Mouse (Mus musculus) MEL (cell line): Measurements from ENCODE around the gene Gm20388. TPM values are rescaled to one million over a fixed set of nuclear protein-coding genes. Genes with fewer than 3 reads are reported as not detected.

Experiments
- DNase-seq: peaks from one replicate; pipeline ENCODE4 v3.0.0; 2011; ENCODE audit warnings: low read depth, low spot score
- H3K27ac ChIP-seq: 2 replicates; pipeline ENCODE4 v1.5.1; 2012; ENCODE audit warnings: low read depth, mild to moderate bottlenecking, control low read depth, low read length, moderate library complexity; ENCODE audit not compliant: control insufficient read depth
- H3K27me3 ChIP-seq, 2 experiments: fragments of 150-350 bp in 1 of 2; sonication (generic) in 1 of 2; 2 replicates each; pipeline ENCODE4 v1.6.1; 2012; ENCODE audit warnings: low read length in 2 of 2, mild to moderate bottlenecking in 2 of 2, improper control_type of control experiment in 1 of 2, moderate library complexity in 1 of 2; ENCODE audit not compliant: insufficient read depth in 2 of 2, control insufficient read depth in 1 of 2
- H3K36me3 ChIP-seq, 2 experiments: 2 replicates each; pipeline ENCODE4 v1.6.1; 2012 to 2014; ENCODE audit warnings: low read length in 2 of 2, improper control_type of control experiment in 1 of 2, inconsistent platforms in 1 of 2, mild to moderate bottlenecking in 1 of 2; ENCODE audit not compliant: insufficient read depth in 2 of 2, control insufficient read depth in 1 of 2
- H3K4me1 ChIP-seq, 2 experiments: fragments of 150-350 bp in 1 of 2; sonication (generic) in 1 of 2; 2 replicates each; pipeline ENCODE4 v1.6.1; 2012; ENCODE audit warnings: low read length in 2 of 2, improper control_type of control experiment in 1 of 2, mild to moderate bottlenecking in 1 of 2; ENCODE audit not compliant: insufficient read depth in 2 of 2, control insufficient read depth in 1 of 2
- H3K4me3 ChIP-seq, 2 experiments: fragments of 150-350 bp in 1 of 2; sonication (generic) in 1 of 2; 2 replicates each; pipeline ENCODE4 v1.5.1; 2012; ENCODE audit warnings: low read depth in 2 of 2, low read length in 2 of 2, mild to moderate bottlenecking in 2 of 2, moderate library complexity in 2 of 2, control low read depth in 1 of 2, improper control_type of control experiment in 1 of 2; ENCODE audit not compliant: control insufficient read depth in 1 of 2, insufficient read depth in 1 of 2
- H3K79me2 ChIP-seq: 2 replicates; pipeline ENCODE4 v1.6.1; 2012; ENCODE audit warnings: mild to moderate bottlenecking, low read length, moderate library complexity; ENCODE audit not compliant: control insufficient read depth, poor library complexity, insufficient read depth
- H3K9ac ChIP-seq: 2 replicates; pipeline ENCODE4 v1.6.1; 2012; ENCODE audit warnings: low read depth, mild to moderate bottlenecking, control low read depth, low read length, moderate library complexity; ENCODE audit not compliant: control insufficient read depth, poor library complexity, severe bottlenecking
- H3K9me3 ChIP-seq: fragments of 150-350 bp; sonication (generic); replicated peaks from 2 replicates; pipeline ENCODE4 v1.6.1; 2012; ENCODE audit warnings: mild to moderate bottlenecking, low read length, improper control_type of control experiment, moderate library complexity; ENCODE audit not compliant: insufficient read depth
- BHLHE40 ChIP-seq: IDR thresholded peaks from 2 replicates; pipeline ENCODE4 v1.6.1; 2012; ENCODE audit warnings: low read depth, mild to moderate bottlenecking, inconsistent platforms, low read length, improper control_type of control experiment, borderline replicate concordance
- CHD1 ChIP-seq: IDR thresholded peaks from 2 replicates; pipeline ENCODE4 v1.6.1; 2012; ENCODE audit warnings: low read depth, mild to moderate bottlenecking, inconsistent platforms, low read length, improper control_type of control experiment
- ELF1 ChIP-seq: IDR thresholded peaks from 2 replicates; pipeline ENCODE4 v1.6.1; 2014; ENCODE audit warnings: low read depth, mild to moderate bottlenecking, inconsistent platforms, low read length, improper control_type of control experiment, moderate library complexity
- EP300 ChIP-seq, 2 experiments: IDR thresholded peaks; 2 replicates each; pipeline ENCODE4 v1.6.1; 2011; ENCODE audit warnings: improper control_type of control experiment in 2 of 2, low read length in 2 of 2, low read depth in 1 of 2, mild to moderate bottlenecking in 1 of 2
- GABPA ChIP-seq: IDR thresholded peaks from 2 replicates; pipeline ENCODE4 v1.6.1; 2012; ENCODE audit warnings: low read depth, mild to moderate bottlenecking, inconsistent platforms, low read length, improper control_type of control experiment, moderate library complexity
- MAX ChIP-seq: IDR thresholded peaks from 2 replicates; pipeline ENCODE4 v1.6.1; 2011; ENCODE audit warnings: low read length, improper control_type of control experiment
- MEF2A ChIP-seq: IDR thresholded peaks from 2 replicates; pipeline ENCODE4 v1.6.1; 2014; ENCODE audit warnings: low read depth, mild to moderate bottlenecking, inconsistent platforms, low read length, improper control_type of control experiment; ENCODE audit not compliant: poor library complexity, insufficient replicate concordance, severe bottlenecking; ENCODE audit errors: extremely low read depth
- MXI1 ChIP-seq: IDR thresholded peaks from 2 replicates; pipeline ENCODE4 v1.6.1; 2011; ENCODE audit warnings: mild to moderate bottlenecking, low read depth, low read length, improper control_type of control experiment
- MYB ChIP-seq: IDR thresholded peaks from 2 replicates; pipeline ENCODE4 v1.6.1; 2011; ENCODE audit warnings: mild to moderate bottlenecking, low read depth, low read length, improper control_type of control experiment
- MYC ChIP-seq: IDR thresholded peaks from 2 replicates; pipeline ENCODE4 v1.6.1; 2011; ENCODE audit warnings: low read depth, mild to moderate bottlenecking, low read length, improper control_type of control experiment, moderate library complexity
- NELFE ChIP-seq: IDR thresholded peaks from 2 replicates; pipeline ENCODE4 v1.6.1; 2011; ENCODE audit warnings: low read depth, low read length, improper control_type of control experiment
- POLR2A ChIP-seq, 2 experiments: IDR thresholded peaks; 2 replicates each; pipeline ENCODE4 v1.6.1; 2011 to 2012; ENCODE audit warnings: low read length in 2 of 2, mild to moderate bottlenecking in 2 of 2, control low read depth in 1 of 2, improper control_type of control experiment in 1 of 2, low read depth in 1 of 2, moderate library complexity in 1 of 2; ENCODE audit not compliant: control insufficient read depth in 1 of 2, insufficient read depth in 1 of 2, poor library complexity in 1 of 2
- POLR2AphosphoS5 ChIP-seq: IDR thresholded peaks from 2 replicates; pipeline ENCODE4 v1.6.1; 2012; ENCODE audit warnings: low read depth, borderline replicate concordance, mild to moderate bottlenecking, inconsistent platforms, low read length, moderate library complexity, mixed read lengths
- SIN3A ChIP-seq: IDR thresholded peaks from 2 replicates; pipeline ENCODE4 v1.6.1; 2012; ENCODE audit warnings: low read length, improper control_type of control experiment, inconsistent platforms
- TBP ChIP-seq: IDR thresholded peaks from 2 replicates; pipeline ENCODE4 v1.8.0; 2011; ENCODE audit warnings: low read depth, low read length, improper control_type of control experiment
- USF1 ChIP-seq: IDR thresholded peaks from 2 replicates; pipeline ENCODE4 v1.6.1; 2014; ENCODE audit warnings: low read depth, mild to moderate bottlenecking, inconsistent platforms, low read length, improper control_type of control experiment, moderate library complexity
- USF2 ChIP-seq, 2 experiments: IDR thresholded peaks; 2 replicates each; pipeline ENCODE4 v1.6.1; 2011 to 2012; ENCODE audit warnings: improper control_type of control experiment in 2 of 2, low read length in 2 of 2, borderline replicate concordance in 1 of 2, inconsistent platforms in 1 of 2, low read depth in 1 of 2, mild to moderate bottlenecking in 1 of 2; ENCODE audit not compliant: insufficient read depth in 1 of 2
- ZC3H11A ChIP-seq: IDR thresholded peaks from 2 replicates; pipeline ENCODE4 v1.6.1; 2012; ENCODE audit warnings: low read depth, mild to moderate bottlenecking, inconsistent platforms, low read length, improper control_type of control experiment
- ZKSCAN1 ChIP-seq: IDR thresholded peaks from 2 replicates; pipeline ENCODE4 v1.6.1; 2012; ENCODE audit warnings: low read depth, mild to moderate bottlenecking, inconsistent platforms, low read length, improper control_type of control experiment, moderate library complexity
- ZMIZ1 ChIP-seq: IDR thresholded peaks from 2 replicates; pipeline ENCODE4 v1.6.1; 2012; ENCODE audit warnings: low read depth, mild to moderate bottlenecking, inconsistent platforms, low read length, improper control_type of control experiment, moderate library complexity
- ZNF384 ChIP-seq: IDR thresholded peaks from 2 replicates; pipeline ENCODE4 v1.6.1; 2012; ENCODE audit warnings: low read depth, mild to moderate bottlenecking, inconsistent platforms, low read length, improper control_type of control experiment
- polyA plus RNA-seq, 2 experiments: library from polyadenylated mRNA; stranded (reverse) in 1 of 2; unstranded in 1 of 2; fragments of >175 nt in 1 of 2; fragments of >200 nt in 1 of 2; gene quantifications; 2 replicates each; pipeline versions ENCODE4 v1.2.1 to v1.2.4; 2012; ENCODE audit warnings: low replicate concordance in 2 of 2, low read depth in 1 of 2; ENCODE audit not compliant: insufficient read length in 2 of 2, insufficient read depth in 1 of 2, missing spikeins in 1 of 2
- total RNA-seq: library from RNA; depleted of rRNA; stranded (reverse); fragments of 300-350 nt; gene quantifications from 2 replicates; pipeline ENCODE4 v1.2.3, GENCODE M21; 2012

The Gm20388 gene
- total and polyA plus RNA-seq, 3 experiments, result 11.1 to 17.8 TPM; not detected in 1

- no peak overlapping the region for H3K27ac ChIP-seq
These were observed 1550.6 kb downstream of the Gm20388 start for GRCm38 (mm10) chr8:121461192-121461591.

GRCm38 (mm10) chr8:121462092-121462491 lies 1551.5 kb downstream of the Gm20388 start:
- Histone ChIP-seq H3K27me3 (no peaks in the 10 kb centered on the region), H3K4me3 (no peak overlapping the region), H3K9me3 (no peaks in the 10 kb centered on the region), H3K27ac (no peak overlapping the region), H3K36me3 (no peaks in the 10 kb centered on the region), H3K79me2 (no peaks in the 10 kb centered on the region)
- DNase-seq, result no peak
- TF ChIP-seq SIN3A (no peak), ZKSCAN1 (no peak), CHD1 (no peak), TBP (no peak), POLR2AphosphoS5 (no peak), ZNF384 (no peak), BHLHE40 (no peak), MXI1 (no peak), GABPA (no peak), EP300 (IDR thresholded peaks at IDR 0.05; ENCODE audit: low read depth in 1 of 2, low read length in 2 of 2) (no peak), MEF2A (no peak)
- TF ChIP-seq, all 39 proteins: peak for 0
- Histone ChIP-seq H3K4me1 (no peaks in the 10 kb centered on the region), H3K9ac (no peak overlapping the region)

More at GRCm38 (mm10) chr8:121461192-121461591, 1550.6 kb downstream of the Gm20388 start:
- TF ChIP-seq MAX (no peak), MYC (no peak), USF1 (no peak), MYB (no peak), GABPA (no peak), USF2 (IDR thresholded peaks at IDR 0.05; ENCODE audit: borderline replicate concordance in 1 of 2, insufficient read depth in 1 of 2, low read depth in 1 of 2, low read length in 2 of 2) (no peak), POLR2A (IDR thresholded peaks at IDR 0.05; ENCODE audit: control insufficient read depth in 1 of 2, insufficient read depth in 1 of 2, low read depth in 1 of 2, low read length in 2 of 2, poor library complexity in 1 of 2) (no peak), ZNF384 (no peak), ZMIZ1 (no peak), EP300 (IDR thresholded peaks at IDR 0.05; ENCODE audit: low read depth in 1 of 2, low read length in 2 of 2) (no peak), ELF1 (no peak), NELFE (no peak), ZKSCAN1 (no peak), ZC3H11A (no peak)
- Histone ChIP-seq H3K4me3 (no peak overlapping the region), H3K9ac (no peak overlapping the region), H3K9me3 (no peaks in the 10 kb centered on the region), H3K27me3 (no peaks in the 10 kb centered on the region), H3K36me3 (no peaks in the 10 kb centered on the region), H3K4me1 (no peaks in the 10 kb centered on the region), H3K79me2 (no peaks in the 10 kb centered on the region)
- DNase-seq, result no peak
